Mouse (Mus musculus): Measurements from ENCODE around the gene Sf1. TPM values are rescaled to one million over a fixed set of nuclear protein-coding genes. Genes with fewer than 3 reads are reported as not detected.
A peak's percentile ranks its signal among the peaks of the same experiment; 100 is the strongest.

Sf1 gene
- polyA plus RNA-seq, 1 experiment from 2014 or later, result 49.5 TPM

GRCm38 (mm10) chr19:6397582-6398249 is 34.2 kb downstream of the Sf1 start:
- ATAC-seq (no peak), DNase-seq (ENCODE audit: low spot score) (no peak)
- H3K4me3 ChIP-seq (ENCODE audit: low read depth, low read length), result no peak overlapping the region
- no peak for TF ChIP-seq EP300 (IDR thresholded peaks at IDR 0.05)
- TF ChIP-seq CTCF (IDR thresholded peaks at IDR 0.05), result no peak
- H3K4me1 ChIP-seq (ENCODE audit: insufficient read depth, low read depth, low read length), result peaks cover 3% of the 10 kb centered on the region; the same call in 1 of the 2 replicates
- H3K36me3 ChIP-seq (ENCODE audit: insufficient read depth, low read length), result no peaks in the 10 kb centered on the region
- no peak overlapping the region; the same call in 1 of the 2 replicates for H3K4me2 ChIP-seq (replicated peaks; ENCODE audit: low read depth, low read length)
- no peaks in the 10 kb centered on the region for H3K27me3 ChIP-seq (replicated peaks; ENCODE audit: insufficient read depth, low read length)
- WGBS, result 78% methylated on average over 22 of the region's 22 CpGs
- H3K9ac ChIP-seq (replicated peaks; ENCODE audit: low read depth), result no peak overlapping the region
- H3K27ac ChIP-seq (ENCODE audit: low read length), result no peak overlapping the region
- no peaks in the 10 kb centered on the region for H3K9me3 ChIP-seq (ENCODE audit: low read length)

- Histone ChIP-seq H3K4me1 (ENCODE audit: insufficient read depth, low read depth, low read length) (peaks cover 3% of the 10 kb centered on the region; the same call in 1 of the 2 replicates), H3K36me3 (ENCODE audit: insufficient read depth, low read length) (no peaks in the 10 kb centered on the region), H3K27ac (ENCODE audit: low read length) (peak overlapping the region; percentile 73), H3K27me3 (replicated peaks; ENCODE audit: insufficient read depth, low read length) (no peaks in the 10 kb centered on the region), H3K4me3 (ENCODE audit: low read depth, low read length) (peak overlapping the region; percentile 62), H3K9ac (replicated peaks; ENCODE audit: low read depth) (peak overlapping the region; percentile 42), H3K4me2 (replicated peaks; ENCODE audit: low read depth, low read length) (peak overlapping the region; percentile 99), H3K9me3 (ENCODE audit: low read length) (no peaks in the 10 kb centered on the region)
- TF ChIP-seq CTCF (IDR thresholded peaks at IDR 0.05), result no peak
- no peak for TF ChIP-seq EP300 (IDR thresholded peaks at IDR 0.05)
- DNase-seq (ENCODE audit: low spot score), result peak; percentile 75
- 2% methylated on average over 35 of the region's 39 CpGs for WGBS
- peak; percentile 44 for ATAC-seq
Measured at GRCm38 (mm10) chr19:6398447-6399284, 35.2 kb downstream of the Sf1 start.

GRCm38 (mm10) chr19:6399285-6400095 is 36.0 kb downstream of the Sf1 start, which contains the start of gene Rasgrp2:
Gene Rasgrp2, plus strand, starts transcription at chr19:6399340.
- H3K9me3 ChIP-seq (ENCODE audit: low read length), result no peaks in the 10 kb centered on the region
- peak within 1 kb of the TSS; percentile 73 for H3K27ac ChIP-seq (ENCODE audit: low read length)
- peak within 1 kb of the TSS; percentile 99 for H3K4me2 ChIP-seq (replicated peaks; ENCODE audit: low read depth, low read length)
- H3K9ac ChIP-seq (replicated peaks; ENCODE audit: low read depth), result peak within 1 kb of the TSS; percentile 42
- H3K4me3 ChIP-seq (ENCODE audit: low read depth, low read length), result peak within 1 kb of the TSS; percentile 62
- TF ChIP-seq EP300 (IDR thresholded peaks at IDR 0.05) (no peak; the same call in 1 of the 2 replicates), CTCF (IDR thresholded peaks at IDR 0.05) (no peak)
- no peaks in the 10 kb centered on the region for H3K36me3 ChIP-seq (ENCODE audit: insufficient read depth, low read length)
- peaks cover 3% of the 10 kb centered on the region; the same call in 1 of the 2 replicates for H3K4me1 ChIP-seq (ENCODE audit: insufficient read depth, low read depth, low read length)
- 2% methylated on average over 49 of the region's 87 CpGs for WGBS
- DNase-seq (ENCODE audit: low spot score) (peak; percentile 68), ATAC-seq (peak; percentile 27)
- H3K27me3 ChIP-seq (replicated peaks; ENCODE audit: insufficient read depth, low read length), result no peaks in the 10 kb centered on the region

GRCm38 (mm10) chr19:6400096-6401086 is 36.9 kb downstream of the Sf1 start:
- H3K9ac ChIP-seq (replicated peaks; ENCODE audit: low read depth), result 0 out of 2 replicates have a peak overlapping the region, but pooled peaks have one; percentile 42
- H3K4me2 ChIP-seq (replicated peaks; ENCODE audit: low read depth, low read length), result peak overlapping the region; percentile 99
- TF ChIP-seq CTCF (IDR thresholded peaks at IDR 0.05), result peak; percentile 21; the same call in 1 of the 2 replicates
- no peak for TF ChIP-seq EP300 (IDR thresholded peaks at IDR 0.05)
- H3K4me1 ChIP-seq (ENCODE audit: insufficient read depth, low read depth, low read length), result peaks cover 3% of the 10 kb centered on the region; the same call in 1 of the 2 replicates
- WGBS, result 3% methylated on average over 28 of the region's 29 CpGs
- H3K4me3 ChIP-seq (ENCODE audit: low read depth, low read length), result peak overlapping the region; percentile 62
- peak; percentile 41 for DNase-seq (ENCODE audit: low spot score)
- H3K27me3 ChIP-seq (replicated peaks; ENCODE audit: insufficient read depth, low read length), result no peaks in the 10 kb centered on the region
- ATAC-seq, result no peak
- H3K27ac ChIP-seq (ENCODE audit: low read length), result peak overlapping the region; percentile 73
- H3K9me3 ChIP-seq (ENCODE audit: low read length), result no peaks in the 10 kb centered on the region
- no peaks in the 10 kb centered on the region for H3K36me3 ChIP-seq (ENCODE audit: insufficient read depth, low read length)

All from lung, postnatal 0 days (tissue).